Mouse (Mus musculus) heart, adult 18-20 months (tissue): ENCODE measurements around the gene Adamtsl1. TPM values are rescaled to one million over a fixed set of nuclear protein-coding genes. Genes with fewer than 3 reads are reported as not detected.

Source experiments
- DNase-seq, 2 experiments: peaks; one replicate each; pipeline ENCODE4 v3.0.0; 2021 to 2022; ENCODE audit warnings: mixed read lengths in 1 of 2
- total RNA-seq, 2 experiments: library from RNA; stranded (reverse); gene quantifications; 2 replicates each; pipeline ENCODE4 v1.2.3; 2021

The Adamtsl1 gene
- total RNA-seq, 2 experiments from 2014 or later, result 1.1 to 2.9 TPM

DNA sequence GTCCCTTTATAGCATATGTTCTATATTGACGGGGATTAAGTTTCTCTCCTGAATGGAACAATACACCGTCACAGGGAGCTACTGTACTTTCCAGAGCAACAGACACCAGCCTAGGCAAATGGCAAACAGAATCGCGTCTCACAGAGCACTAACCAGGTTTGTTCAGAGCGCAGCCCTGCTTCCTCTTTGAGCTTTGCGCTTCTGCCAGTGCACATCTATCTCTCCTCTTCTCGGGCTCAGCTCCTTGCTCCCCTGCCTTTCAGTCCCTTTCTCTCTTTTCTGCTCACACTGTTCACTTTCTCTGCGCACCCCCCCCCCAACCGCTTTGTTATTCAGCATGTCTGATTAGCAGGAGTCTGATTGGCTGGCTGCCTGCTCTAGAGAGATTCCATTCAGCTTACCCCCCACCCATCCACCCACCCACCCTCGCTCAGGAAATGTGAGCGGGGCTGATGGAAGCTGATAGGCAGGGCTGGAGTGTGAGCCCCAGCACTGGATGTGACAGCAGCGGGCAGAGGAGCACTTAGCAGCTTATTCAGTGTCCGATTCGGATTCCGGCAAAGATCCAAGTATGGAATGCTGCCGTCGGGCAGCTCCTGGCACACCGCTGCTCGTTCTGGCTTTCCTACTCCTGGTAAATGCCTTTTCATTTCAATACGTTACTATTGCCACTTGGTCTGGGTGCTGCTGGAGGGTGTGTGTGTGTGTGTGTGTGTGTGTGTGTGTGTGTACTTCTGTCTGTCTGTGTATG, 539.7 kb downstream of the Adamtsl1 start:
- DNase-seq, result peak; percentile 45 to 65

DNA sequence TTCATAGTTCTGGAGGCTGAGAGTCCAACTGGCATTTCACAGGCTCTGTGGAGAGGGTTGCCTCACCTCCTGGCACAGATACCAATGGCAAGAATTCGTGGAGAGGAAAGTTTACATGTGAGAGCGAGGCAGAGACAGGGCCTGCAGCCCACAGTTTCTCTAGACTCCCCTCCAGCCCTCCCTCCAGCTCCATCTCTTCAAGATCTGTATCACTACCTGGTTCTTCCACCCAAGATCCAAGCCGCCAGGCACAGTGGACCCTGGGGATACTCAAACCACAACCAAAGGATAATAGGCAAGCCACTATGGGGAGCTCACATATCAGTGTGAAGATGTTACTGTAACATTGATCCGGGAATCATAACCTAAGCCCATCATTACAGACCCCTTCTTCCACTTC, 546.6 kb downstream of the Adamtsl1 start:
- no peak for DNase-seq

DNA sequence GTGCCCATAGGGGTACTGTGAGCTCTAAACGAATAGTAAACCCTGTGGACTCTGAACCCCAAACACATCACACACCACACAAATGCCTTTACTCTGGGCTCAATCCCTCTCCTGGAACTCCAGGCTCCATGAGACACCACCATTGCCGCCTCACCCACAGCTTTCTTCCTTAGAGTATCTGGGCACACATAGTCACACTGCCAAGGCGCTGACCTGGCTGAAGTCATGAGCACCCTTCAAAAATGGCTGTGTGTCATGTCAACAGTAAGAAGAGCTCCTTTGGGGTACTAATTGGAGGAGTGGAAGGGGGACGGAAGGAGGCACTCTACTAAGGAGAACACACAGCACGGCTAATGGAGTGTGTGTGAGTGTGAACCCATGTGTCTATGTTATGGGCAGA, 554.4 kb downstream of the Adamtsl1 start:
- DNase-seq, result no peak

DNA sequence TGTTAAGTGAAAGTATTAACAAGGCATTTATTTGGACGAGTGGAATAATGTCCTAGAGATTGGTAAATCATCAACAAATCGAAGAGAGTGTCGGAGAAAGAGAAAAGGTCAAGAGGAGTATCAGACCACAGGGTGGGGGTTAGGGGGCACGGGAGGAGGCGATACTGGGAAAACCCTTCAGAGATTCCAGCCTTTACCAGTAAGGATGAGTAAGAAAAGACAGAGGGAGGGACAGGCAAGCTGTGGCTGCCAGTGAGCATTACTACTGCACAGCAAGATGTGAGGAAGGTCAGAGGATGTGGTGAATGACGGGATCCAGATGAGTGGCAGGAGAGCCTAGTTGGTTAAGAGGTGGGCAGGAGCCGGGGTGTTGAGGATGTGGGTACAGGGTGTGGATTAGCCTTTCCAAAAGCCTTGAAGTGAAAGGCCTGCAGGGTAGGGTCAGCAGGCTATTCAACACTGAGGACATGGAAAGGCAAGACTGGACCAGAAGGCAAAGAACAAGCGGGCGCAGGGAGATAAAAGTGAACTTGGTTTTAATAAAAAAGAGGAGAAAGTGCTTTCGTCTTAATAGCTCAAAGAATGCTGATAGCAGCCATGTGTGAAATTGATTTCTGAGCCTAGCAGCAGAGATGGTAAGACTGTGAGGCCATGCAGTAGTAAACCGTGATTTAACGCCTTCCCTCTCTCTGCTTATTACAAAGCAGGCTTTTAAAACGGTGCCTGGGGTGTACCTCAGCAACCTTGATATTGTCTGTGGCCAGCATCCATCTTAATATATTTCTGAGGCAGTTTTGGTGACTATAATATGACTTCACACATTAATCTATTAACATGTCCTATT, 555.1 kb downstream of the Adamtsl1 start:
- DNase-seq, result no peak

DNA sequence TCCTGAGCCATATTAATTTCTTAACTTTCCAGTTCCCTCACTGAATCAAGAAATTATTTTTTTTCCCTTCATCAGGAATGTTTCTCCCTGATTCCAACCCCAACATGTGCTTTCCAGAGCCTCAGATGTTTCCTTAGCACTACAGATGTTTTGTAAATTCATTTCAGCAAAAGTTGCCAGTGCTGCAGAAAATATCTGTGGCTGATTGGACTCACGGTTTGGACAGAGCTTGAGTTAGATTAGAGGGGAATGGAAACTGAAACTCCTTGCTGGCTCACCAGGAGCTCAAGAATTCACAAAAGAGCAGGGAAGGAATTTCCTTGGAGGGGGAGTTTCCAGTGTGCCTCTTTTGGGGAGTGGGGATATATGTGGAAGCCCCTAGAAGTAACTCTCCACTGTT, 560.9 kb downstream of the Adamtsl1 start:
- DNase-seq, result peak; percentile 25 to 48

DNA sequence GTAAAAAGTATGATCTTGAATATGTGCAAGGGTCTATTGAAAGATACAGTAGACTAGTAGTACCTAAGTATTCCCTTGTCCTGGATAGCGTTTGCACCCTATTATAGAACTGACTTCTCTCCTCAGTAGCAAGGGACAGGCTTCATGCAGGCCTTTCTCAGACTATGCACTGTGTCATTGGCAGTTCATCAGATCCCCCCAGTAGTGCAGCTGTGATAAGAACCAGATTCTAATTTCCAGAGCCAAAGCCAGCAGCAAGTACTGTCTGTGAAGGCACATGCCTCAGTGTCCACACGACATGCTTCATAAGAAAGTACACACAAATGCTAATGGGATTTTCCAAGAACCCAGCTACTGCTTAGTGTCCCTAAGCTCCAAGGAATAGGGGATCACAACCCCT, 563.4 kb downstream of the Adamtsl1 start:
- no peak for DNase-seq

DNA sequence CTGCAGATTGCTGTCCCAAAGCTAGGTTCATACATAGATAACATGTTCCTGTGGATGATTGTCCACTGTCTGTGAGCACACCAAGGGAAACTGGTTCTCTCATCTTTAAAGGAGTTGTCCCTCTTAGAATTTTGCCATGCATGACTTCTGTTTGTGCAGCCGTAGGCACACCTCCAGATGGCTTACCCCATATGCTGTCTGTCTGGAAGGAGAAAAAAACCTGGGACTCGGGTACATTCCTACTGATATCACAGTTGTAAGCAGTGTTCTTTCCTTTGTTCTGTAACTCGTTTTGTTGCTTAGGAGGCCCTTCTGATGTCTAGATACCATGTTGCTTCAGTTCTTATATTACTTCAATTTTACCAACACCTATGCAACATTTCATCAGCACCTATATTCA, 563.9 kb downstream of the Adamtsl1 start:
- no peak for DNase-seq

DNA sequence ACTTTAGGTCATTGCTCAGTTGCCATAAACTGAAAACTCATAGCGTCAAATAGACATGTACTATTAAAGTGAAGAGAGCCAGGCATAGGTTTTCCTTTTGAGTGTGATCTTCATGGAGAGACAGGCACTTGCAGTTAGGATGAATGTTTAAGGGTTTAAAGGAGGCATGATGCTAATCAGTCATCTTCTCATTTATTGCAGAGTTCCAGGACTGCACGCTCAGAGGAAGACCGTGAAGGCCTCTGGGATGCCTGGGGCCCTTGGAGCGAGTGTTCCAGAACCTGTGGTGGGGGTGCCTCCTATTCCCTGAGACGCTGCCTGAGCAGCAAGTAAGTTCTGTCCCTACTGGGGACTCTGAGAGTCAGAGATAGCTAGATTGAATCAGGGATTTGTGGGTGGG, 573.5 kb downstream of the Adamtsl1 start:
- no peak for DNase-seq

DNA sequence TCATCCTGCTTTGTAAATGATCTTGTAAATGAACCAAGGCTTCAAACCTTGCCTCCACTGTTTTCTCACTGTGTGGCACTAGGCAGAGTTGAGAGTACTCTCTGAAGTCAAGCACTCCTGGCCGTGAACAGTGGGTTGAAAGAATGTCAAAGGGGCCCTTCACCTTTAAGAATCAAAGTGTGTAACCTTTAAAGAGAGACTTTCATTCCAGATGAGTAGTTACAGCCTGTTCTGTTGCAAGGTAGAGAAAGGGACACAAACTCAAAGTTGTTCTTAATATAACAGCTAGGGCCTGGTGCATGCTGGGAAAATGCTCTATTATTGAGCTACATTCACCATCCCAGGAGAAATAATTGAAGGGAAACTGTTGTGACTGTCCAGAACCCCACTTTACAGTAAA, 589.2 kb downstream of the Adamtsl1 start:
- no peak for DNase-seq

DNA sequence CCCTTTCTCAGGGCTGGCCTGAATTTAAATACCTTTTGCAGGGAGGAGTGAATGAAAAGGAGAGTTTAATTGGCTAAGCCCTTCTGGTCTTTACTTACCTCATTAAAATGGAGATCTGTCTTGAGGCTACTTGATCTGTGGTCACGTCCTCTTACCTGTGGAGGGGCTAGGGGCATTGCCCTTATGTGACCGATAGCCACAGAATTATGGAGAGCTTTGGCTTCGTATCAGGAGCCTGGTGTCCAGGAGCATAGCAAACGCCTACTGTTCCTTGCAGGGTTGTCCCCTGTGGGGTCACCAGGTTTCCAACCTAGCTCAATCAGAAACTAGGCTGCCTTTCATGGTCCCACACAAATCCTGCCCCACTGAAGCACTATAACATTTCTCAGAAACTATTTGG, 594.4 kb downstream of the Adamtsl1 start:
- DNase-seq, result no peak

DNA sequence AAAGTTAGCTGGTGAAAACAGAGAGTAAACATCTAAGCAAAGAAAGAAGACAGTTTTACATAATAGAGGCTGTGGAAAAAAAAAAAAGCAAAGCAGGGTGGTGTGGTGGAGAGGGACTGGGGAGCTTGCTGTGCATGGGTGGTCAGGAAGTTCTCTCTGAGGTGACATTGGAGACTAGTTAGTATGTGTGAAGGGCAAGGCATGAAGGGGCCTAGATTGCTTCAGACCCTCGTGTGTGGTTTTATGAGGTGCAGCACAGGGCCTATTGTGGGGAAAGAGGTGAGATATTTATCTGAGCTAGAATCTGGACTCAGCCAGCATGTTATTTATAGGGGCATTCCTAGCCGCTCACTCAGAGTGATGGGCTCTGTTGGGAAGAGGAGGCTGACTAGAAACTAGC, 605.1 kb downstream of the Adamtsl1 start:
- DNase-seq, result no peak

DNA sequence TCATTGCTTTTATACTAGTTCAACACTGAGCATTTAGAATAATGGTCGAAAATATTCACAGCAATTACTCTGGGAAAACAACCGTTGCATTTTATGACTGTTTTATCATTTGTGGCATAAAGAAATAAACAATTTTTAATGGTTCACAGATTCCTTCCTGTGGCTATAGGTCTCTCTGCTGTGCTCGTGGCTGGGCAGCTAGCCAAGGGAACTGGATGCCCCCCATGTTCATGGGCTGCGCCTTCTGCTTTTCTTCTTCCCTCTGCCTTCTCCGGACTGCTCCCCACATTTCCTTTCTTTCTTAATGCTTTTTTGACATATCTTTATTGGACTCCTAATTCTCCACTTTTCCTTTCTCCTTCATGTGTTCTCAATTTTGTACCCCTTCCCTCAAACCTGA, 608.5 kb downstream of the Adamtsl1 start:
- DNase-seq, result no peak

DNA sequence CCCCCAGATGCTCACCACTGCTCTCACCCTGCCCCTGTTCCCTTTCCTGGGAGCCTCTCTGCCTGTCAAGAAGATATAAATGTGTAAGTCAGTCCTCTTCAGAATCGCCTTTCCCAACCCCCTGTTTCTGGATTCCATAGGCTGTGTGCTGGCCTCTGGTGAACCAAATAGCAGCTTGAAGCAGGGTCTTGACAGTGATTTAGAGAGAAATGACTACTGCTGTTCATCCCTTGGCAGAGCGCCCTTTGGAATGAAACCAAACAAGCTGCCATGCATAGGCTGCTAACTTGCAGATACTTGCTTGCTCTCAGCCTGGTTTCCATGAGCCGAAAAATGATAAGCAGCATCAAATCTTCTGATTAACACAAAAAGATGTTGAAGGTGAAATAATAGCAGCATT, 610.4 kb downstream of the Adamtsl1 start:
- no peak for DNase-seq

DNA sequence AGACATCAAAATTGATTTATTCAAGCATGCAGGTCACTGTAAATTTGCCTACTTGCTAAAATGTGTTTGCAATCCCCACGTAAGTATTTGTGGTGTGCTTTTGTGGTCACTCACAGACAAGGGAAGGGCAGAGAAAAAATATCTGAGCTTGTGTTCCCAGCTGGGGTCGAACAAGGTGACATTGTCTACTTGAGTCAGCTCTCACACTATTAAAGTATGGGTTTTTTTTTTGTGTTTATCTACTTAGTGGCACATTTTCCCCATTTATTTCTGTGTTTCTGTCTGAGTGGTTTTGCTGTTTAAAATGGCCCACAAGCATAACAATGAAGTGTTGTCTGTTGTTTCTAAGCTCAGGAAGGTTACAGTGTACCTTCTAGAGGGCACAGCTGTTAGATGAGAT, 612.7 kb downstream of the Adamtsl1 start:
- no peak for DNase-seq

DNA sequence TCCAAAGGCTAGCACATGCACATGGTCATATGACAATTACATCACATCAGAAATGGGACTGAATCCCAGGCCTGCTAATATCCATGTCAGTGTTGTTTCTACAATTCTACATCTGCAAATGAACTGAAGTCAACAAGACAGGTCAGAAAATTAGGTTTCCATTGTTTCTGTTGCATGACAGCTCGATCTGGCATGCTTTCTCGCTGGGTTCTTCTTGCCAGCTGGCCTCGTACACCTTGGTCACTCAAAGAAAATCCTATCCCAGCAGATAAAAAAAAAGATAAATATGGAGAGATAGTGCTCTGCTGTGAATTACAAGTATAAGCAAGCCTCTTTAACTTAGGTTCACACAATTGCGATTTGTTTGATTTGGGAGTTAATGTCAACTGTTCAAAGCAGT, 644.6 kb downstream of the Adamtsl1 start:
- no peak for DNase-seq

DNA sequence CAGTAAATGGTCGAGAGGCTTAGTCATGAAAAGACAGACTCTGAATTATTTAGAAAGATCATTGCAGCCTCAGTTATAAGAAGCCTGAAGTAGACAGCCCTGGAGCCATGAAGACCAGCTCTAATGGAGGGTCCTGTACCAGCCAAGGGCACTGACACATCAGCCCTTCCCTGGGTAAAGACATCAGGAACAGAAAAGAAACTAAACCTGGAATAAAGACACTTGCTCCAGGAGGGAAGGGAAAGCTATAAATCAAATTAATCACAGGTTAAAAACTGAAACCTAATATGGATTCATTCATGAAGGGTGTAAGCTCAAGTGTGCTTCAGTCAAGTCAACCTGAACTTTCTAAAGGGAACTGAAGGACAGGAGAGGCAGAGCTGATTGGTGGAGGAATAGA, 645.4 kb downstream of the Adamtsl1 start:
- no peak for DNase-seq

DNA sequence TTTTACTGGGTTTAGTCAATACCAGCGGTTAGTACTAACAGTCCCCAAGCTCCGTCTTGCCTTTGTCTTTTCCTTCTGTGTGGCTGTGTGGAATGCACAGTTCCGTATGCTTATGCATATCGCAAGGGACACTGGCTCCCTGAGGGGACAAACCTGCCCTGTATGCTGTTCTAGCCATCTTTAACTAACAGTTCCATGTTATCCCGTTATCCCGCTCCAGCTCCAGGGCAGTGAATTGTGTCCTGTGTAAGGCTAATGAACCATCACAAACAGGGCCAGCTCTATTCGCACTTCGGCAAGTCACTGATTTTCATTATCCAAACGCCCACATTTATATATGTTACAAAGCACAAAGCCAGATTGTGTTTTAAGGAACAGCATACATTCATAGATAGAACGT, 656.8 kb downstream of the Adamtsl1 start:
- DNase-seq, result no peak

DNA sequence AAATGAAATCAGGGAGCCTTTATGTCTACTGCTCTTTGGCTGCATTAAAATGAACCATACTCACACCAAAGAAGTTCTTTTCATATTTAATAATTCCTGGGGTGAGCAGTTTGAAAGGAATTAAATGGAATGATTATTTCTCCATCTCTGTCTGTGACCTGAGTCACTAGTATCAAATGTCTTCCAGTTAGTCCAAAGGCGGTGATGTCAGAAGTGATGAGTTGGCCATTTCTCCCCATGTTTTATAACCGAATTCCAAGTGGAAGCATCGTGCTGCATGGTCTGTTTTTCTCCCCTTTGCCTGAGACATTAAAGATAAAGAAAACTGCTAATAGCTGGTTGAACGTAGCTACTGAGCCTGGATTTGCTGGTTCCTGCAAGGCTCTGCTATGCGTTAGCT, 657.5 kb downstream of the Adamtsl1 start:
- no peak for DNase-seq

DNA sequence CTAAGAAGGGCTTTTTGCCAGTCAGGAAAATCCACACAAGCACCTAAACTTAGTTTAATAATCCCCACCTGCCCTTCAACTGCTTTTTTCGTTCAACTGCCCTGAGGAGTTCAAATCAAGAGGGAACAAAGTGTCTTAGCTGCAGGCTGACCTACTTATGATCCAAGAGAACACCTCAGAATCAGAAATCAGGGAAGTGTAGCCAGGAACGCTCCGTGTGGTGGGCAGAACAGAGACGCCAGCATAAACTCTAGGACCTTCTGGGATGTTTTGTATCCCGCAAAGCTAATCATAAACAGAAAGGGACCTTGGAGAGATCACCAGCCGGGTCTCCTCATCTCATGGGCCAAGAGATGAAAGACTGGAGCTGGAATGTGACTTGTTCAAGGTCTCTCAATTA, 663.5 kb downstream of the Adamtsl1 start:
- no peak for DNase-seq

DNA sequence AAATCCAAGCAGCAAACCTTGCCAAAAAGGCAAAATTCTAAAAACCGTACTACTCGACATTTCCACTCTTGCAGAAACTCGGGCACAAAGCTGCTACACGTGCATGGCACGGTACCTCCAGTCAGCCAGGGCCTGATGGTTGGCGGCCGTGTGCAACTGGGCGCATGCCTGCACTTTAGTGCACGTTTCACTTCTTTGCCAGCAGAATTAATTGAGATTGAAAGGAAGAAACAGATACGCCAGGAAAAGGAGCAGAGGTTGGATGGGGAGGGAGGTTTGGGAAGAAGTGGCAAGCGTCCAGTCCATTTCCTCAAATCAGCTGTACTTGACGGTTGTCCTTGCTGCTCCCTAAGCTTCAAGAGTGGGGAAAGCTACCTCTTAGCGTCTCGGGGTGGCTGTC, 664.1 kb downstream of the Adamtsl1 start:
- DNase-seq, result no peak

DNA sequence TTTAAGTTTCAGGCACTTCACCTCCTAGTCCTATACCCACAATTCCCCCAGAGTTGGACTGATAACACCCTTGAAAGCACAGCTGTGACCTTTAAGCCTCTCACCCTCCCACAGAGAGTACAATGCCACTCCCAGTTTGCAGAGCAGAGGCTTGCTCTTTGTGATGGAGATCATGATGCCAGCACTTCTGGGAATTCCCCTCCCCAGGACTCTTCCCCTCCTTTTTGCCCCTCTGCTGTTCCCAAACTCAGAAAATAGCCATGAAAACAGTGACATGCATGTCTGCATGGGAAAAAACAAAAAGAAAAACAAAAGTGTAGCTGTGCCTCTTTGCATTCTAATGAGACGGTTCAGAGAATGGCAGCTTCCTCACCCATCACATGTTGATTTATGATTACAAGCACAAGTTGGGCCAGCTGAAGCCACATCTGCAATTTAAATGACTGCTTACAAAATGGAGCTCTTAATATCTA, 669.8 kb downstream of the Adamtsl1 start:
- DNase-seq, result no peak

DNA sequence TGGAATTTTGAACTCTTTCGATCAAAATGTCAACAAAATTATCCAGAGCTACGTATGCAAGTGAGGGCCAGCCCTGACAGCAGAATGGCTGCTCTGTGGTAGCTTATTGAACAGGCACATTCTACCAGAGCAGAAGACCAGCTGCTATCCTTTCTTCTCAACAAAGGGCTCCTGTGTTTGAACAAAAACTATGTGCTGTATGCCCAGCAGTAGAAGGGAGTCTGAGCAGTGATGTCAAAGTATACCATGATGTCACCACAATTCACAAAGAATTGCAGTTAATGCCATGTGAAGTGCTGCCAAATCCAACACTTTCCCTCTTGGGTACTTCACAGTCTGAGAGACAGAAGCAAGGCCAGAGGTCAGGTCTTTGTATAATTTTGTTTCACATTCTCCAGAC, 675.9 kb downstream of the Adamtsl1 start:
- no peak for DNase-seq

DNA sequence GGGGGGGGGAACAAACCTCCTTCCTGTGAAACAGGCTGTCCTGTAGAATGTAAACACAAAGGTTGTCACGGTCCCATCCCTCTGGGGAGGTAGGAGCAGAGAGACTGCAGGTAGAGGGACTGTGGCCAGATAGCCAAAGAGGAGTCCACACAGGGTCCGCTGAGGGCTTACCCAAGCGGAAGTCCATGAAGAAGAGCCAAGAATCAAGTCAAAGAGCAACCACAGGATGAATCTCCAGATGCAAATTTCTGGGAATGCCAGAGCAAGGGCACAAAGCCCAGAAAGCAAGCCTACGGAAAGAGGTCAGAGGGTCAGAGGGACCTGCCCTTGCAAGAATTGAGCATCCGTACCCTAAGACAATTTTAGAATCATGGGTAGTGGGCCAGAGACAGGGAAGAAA, 677.2 kb downstream of the Adamtsl1 start:
- DNase-seq, result no peak

DNA sequence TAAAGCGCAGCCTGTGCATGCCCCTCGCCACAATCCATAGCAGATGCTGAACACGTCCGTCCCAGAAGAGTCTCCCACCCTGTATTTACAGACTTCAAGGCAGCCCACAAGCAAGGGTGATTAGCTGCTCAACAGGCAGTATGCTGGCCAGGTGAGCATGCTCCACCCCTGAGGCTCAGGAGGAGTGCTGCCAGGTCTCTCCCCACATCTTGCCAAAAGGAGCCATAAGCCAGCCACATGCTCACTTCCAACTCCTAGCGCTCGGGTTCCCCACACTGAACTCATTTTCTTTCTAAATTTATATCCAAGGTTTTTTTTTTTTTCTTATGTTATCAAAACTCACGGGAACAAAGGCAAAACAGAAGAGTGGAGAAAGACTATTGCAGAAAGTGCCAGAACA, 687.8 kb downstream of the Adamtsl1 start:
- DNase-seq, result no peak
